Mouse (Mus musculus) adrenal gland, postnatal 4 days (tissue): Measurements from ENCODE around the gene Lcorl. TPM values are rescaled to one million over a fixed set of nuclear protein-coding genes. Genes with fewer than 3 reads are reported as not detected.
"Not testable (repeated sequence)": the region's sequence is repeated elsewhere in the genome, so short reads cannot be mapped to it uniquely, and the experiment has no call there.

Experiments
- DNase-seq, 2 experiments: peaks; one replicate each; pipeline ENCODE4 v3.0.0; 2021 to 2022; ENCODE audit warnings: low spot score in 2 of 2, mixed read lengths in 2 of 2
- total RNA-seq, 2 experiments: library from RNA; stranded (reverse); gene quantifications; 2 replicates each; pipeline ENCODE4 v1.2.3; 2021

The Lcorl gene
- total RNA-seq, 2 experiments from 2014 or later = 32.6 to 33.3 TPM

DNA sequence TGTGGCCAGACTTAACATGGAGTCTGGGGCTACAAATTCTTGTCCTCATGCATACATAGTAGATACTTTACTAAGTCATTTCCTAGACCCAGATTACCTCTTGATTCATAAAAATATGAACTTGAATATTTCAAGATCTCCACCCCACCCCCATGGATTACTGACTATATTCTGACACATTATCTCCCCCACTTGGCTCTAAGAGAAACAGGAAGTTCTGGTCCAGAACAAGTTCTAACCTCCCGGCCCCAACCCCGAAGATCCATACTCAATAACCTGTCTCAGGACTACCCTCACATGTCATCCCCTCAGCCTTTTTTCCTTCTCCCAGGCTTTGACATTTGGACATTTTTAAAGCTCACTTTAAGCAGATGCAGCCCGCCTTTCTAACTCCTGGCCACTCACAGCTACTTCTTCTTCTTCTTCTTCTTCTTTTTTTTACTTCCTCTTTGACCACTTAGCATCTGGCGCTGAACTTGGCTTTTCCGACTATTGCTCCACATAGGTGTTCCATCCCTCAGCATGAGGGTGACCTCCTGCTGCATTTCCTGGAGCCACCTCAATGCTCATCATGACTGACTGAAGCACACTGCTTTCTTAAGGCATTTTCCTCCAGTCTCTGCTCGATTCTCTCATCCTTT, 138.4 kb downstream of the Lcorl start:
- DNase-seq = no peak

DNA sequence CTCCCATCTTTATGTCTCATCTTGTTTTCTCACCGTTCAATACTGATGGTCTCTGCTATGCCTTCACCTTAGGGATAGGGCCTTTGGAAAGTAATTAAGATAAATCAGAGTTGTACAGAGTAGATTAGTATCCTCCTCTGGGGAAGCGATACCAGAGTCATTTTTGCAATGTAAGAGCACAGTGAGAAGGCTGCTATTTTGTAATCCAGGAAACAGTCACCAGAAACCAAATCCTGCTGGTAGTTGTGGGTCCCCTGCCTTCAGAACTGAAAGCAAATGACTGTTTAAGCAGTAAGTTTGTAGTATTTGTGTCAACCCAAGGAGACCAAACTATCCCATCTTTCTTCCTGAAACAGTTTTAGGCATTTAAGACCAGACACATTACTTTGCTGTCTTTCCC, 147.8 kb downstream of the Lcorl start:
- DNase-seq = no peak

GRCm38 (mm10) chr5:45706811-45707210, 150.6 kb downstream of the Lcorl start:
- no peak for DNase-seq

DNA sequence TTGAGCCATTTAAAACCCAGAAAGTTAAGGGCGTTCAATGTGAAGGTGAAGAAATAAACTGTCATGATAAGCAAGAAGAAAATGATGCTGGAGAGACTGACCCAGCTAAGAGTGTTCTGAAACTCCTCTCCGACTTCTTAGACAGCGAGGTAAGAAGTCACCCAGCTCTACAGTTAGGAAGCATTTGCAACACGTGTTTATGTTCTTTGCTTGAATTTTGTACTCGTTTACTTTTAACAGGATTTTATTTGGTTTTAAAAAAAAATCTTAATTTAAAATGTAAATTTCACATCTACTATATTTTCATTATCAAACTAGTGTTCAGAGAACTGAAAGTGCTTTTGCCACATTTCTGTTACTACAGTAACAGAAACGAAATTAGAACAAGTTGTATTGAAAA, 165.7 kb downstream of the Lcorl start:
- no peak for DNase-seq

GRCm38 (mm10) chr5:45690802-45691201, 166.6 kb downstream of the Lcorl start:
- no peak for DNase-seq

- DNase-seq = no peak
Observed at GRCm38 (mm10) chr5:45689152-45689551, 168.3 kb downstream of the Lcorl start.

- no peak for DNase-seq
Observed at GRCm38 (mm10) chr5:45686223-45686622, 171.2 kb downstream of the Lcorl start.

GRCm38 (mm10) chr5:45685243-45685642, 172.2 kb downstream of the Lcorl start:
- no peak for DNase-seq

DNA sequence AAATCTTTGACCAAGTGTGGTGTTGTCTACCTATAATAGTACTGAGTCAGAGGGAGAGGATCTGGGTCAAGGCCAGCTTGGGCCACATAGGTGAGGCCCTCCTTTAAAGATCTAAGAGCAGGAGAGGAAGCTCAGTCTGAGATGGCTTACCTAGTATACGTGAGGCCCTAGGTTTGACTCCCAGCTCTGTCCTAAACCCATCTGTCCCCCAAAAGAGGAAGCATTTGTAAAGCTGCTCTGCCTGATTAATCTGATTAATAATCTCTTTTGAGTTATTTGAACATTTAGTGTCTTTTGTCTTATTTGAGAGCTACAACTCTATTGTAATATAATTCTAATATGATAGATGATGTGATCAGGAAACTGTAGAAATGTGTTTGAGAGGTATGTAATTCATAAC, 174.0 kb downstream of the Lcorl start:
- DNase-seq = no peak

- DNase-seq = no peak
Observed at GRCm38 (mm10) chr5:45679955-45680354, 177.5 kb downstream of the Lcorl start.

- no peak for DNase-seq
Observed at GRCm38 (mm10) chr5:45677639-45678038, 179.8 kb downstream of the Lcorl start.

GRCm38 (mm10) chr5:45675032-45675431, 182.4 kb downstream of the Lcorl start:
- DNase-seq = no peak

DNA sequence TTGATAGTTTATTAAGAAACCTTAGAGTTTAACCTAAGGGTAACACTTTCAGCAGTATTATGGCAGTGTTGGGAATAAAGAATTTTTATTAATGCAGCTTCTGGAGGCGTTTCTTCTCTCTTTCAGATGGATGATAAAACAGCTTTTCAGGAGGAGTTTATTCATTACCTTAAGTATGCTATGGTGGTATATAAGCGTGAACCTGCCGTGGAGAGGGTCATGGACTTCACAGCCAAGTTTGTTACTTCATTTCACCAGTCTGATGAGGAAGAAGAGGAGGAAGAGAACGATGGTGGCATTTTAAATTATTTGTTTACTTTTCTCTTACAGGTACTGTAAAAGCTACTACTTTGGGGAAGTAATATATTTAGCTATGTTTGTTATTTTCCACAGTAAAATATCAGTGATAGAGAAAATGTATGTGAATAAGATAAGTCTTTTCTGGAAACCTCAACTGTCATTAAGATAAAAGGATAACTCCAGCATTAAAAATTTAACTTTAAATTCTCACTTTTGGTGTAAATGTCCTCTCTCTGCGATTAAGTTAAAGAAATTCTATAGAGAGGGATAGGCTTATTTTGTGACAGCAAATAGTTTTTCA, 186.4 kb downstream of the Lcorl start:
- DNase-seq = no peak

GRCm38 (mm10) chr5:45670280-45670670, 187.1 kb downstream of the Lcorl start:
- no peak for DNase-seq

GRCm38 (mm10) chr5:45669598-45670279, 187.7 kb downstream of the Lcorl start, which contains the start of gene Ncapg:
Ncapg (plus strand) TSS chr5:45669919.
- peak; percentile 98 to 99 for DNase-seq

DNA sequence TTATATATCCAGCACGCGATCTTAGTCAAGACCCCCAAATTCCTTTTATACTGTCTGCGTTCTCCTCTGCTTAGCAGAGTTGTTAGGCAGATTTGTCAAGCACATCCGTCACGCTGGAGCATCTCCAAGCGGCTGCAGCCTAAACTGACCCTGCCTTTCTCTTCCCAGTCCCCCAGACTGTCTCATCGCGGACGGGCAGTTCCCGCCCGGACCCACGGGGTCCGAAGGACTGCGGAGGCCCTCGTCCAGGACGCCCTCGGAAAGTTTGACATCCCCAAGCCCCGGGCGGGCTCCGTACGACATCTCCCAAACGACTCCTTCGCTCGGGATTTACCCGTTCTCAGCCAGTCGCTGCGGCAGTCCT, 188.2 kb downstream of the Lcorl start:
- no peak for DNase-seq

- DNase-seq = no peak
Observed at GRCm38 (mm10) chr5:45668831-45669230, 188.6 kb downstream of the Lcorl start.

DNA sequence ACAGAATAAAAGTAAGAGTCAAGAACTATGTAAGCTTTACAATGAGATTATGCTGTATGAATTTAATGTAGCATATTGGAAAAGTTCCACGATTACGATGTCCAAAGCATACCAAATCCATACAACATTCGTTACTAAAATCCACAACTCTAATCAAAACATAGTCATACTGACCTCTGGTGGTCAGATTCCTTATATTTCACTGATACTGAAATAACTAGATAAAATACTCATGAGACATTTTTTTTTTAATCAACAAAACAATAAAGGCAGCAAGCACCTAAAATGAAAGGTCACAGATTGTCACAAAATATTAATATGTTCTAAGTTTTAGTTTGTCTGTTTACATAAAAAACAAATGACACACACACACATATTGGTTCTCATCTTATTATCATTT, 189.1 kb downstream of the Lcorl start:
- no peak for DNase-seq

DNA sequence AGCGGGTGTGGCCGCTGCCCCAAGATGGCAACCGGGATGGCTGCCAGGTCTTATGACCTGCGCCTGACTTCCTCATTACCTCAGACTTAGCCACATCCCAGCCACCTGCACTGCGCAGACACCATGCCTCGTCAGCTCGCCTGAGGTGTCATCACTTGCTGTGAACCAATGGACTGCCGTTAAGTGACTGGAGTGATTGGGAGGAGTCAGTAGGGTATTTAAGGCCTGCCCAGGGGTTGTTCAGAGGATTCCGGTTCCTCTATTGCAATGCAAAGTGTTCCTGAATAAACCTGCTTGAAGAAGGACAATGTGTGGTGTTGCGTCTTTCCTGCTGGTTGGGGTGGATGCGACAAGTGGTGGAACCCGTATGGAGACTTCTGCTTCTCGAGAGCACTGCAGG, 199.0 kb downstream of the Lcorl start:
- not testable (repeated sequence) for DNase-seq

DNA sequence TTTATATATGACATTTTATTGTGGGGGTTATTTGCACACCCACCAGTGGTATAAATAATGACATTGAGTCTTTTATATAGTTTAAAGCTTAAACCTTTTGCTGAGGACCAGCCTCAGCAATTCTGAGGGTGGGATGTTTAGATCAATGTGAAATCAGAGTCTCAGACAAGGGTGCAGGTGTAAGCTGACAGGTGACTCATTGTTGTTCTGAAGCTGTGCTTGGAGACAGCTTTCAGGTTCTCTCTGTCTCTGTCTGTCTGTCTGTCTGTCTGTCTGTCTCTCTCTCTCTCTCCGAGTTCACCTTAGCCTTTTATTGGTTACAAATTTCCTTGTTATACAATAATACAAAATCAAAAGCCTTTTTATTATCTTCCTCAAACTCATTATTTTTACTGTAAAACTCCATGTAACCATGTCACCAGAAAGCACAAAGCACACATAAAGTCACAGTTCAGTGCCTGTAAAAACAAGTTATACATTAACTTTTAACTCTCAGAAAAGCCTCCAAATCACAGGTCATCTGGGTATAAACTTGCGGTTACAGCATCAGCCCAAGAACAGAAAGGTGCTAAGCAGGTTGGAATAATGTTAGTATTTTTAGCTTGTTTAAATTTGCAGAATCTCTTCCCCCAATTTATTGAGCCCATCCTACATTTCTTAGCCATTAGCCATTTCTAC, 206.2 kb downstream of the Lcorl start:
- no peak for DNase-seq
